Mouse (Mus musculus): ENCODE data around the gene Pi4k2a.
A peak's percentile ranks its signal among the peaks of the same experiment; 100 is the strongest.

Gene Pi4k2a

GRCm38 (mm10) chr19:42089748-42090595 is at the start of gene Pi4k2a:
Pi4k2a (plus strand) TSS chr19:42090470.
- peak; percentile 100 for DNase-seq

GRCm38 (mm10) chr19:42043988-42044387 is 46.3 kb upstream of the Pi4k2a start:
- DNase-seq: no peak

- DNase-seq: peak; percentile 93
Measured at GRCm38 (mm10) chr19:42045269-42046102, 44.8 kb upstream of the Pi4k2a start, which contains the start of gene Hoga1. Hoga1 (plus strand) TSS chr19:42045610.

GRCm38 (mm10) chr19:42050251-42050650 is 40.0 kb upstream of the Pi4k2a start:
- no peak for DNase-seq

GRCm38 (mm10) chr19:42051351-42051750 is 38.9 kb upstream of the Pi4k2a start:
- DNase-seq: no peak

- no peak for DNase-seq
Measured at GRCm38 (mm10) chr19:42051948-42052347, 38.3 kb upstream of the Pi4k2a start, which contains the start of gene 4933411K16Rik. 4933411K16Rik (plus strand) TSS chr19:42052248.

GRCm38 (mm10) chr19:42054255-42054654 is 36.0 kb upstream of the Pi4k2a start:
- peak; percentile 64 for DNase-seq

- no peak for DNase-seq
Measured at GRCm38 (mm10) chr19:42055881-42056280, 34.4 kb upstream of the Pi4k2a start.

- no peak for DNase-seq
Measured at GRCm38 (mm10) chr19:42056719-42057409, 33.4 kb upstream of the Pi4k2a start.

- DNase-seq: no peak
Measured at GRCm38 (mm10) chr19:42058426-42058825, 31.8 kb upstream of the Pi4k2a start.

- DNase-seq: no peak
Measured at GRCm38 (mm10) chr19:42061443-42061842, 28.8 kb upstream of the Pi4k2a start.

- peak; percentile 65 for DNase-seq
Measured at GRCm38 (mm10) chr19:42068441-42069240, 21.6 kb upstream of the Pi4k2a start.

- peak; percentile 64 for DNase-seq
Measured at GRCm38 (mm10) chr19:42069241-42069525, 21.1 kb upstream of the Pi4k2a start.

- peak; percentile 56 for DNase-seq
Measured at GRCm38 (mm10) chr19:42071221-42071620, 19.0 kb upstream of the Pi4k2a start.

GRCm38 (mm10) chr19:42071886-42072608 is 18.2 kb upstream of the Pi4k2a start:
- DNase-seq: no peak

- no peak for DNase-seq
Measured at GRCm38 (mm10) chr19:42072802-42073201, 17.5 kb upstream of the Pi4k2a start.

- no peak for DNase-seq
Measured at GRCm38 (mm10) chr19:42075051-42075450, 15.2 kb upstream of the Pi4k2a start.

- DNase-seq: no peak
Measured at GRCm38 (mm10) chr19:42075992-42076391, 14.3 kb upstream of the Pi4k2a start.

- no peak for DNase-seq
Measured at GRCm38 (mm10) chr19:42078566-42078965, 11.7 kb upstream of the Pi4k2a start.

- DNase-seq: no peak
Measured at GRCm38 (mm10) chr19:42079006-42079405, 11.3 kb upstream of the Pi4k2a start.

GRCm38 (mm10) chr19:42079950-42080349 is 10.3 kb upstream of the Pi4k2a start:
- no peak for DNase-seq

GRCm38 (mm10) chr19:42080469-42080868 is 9.8 kb upstream of the Pi4k2a start:
- DNase-seq: no peak

Data from lung, postnatal 10 days (tissue).